Mouse (Mus musculus) small intestine, adult 2 months (tissue): ENCODE measurements at regions not wholly inside any gene's neighbourhood (a gene's known extent, or its start where the extent isn't known, plus 50 kb on each side); places are given as distances from the start of the nearest gene placed in this dataset.
A peak's percentile ranks its signal among the peaks of the same experiment; 100 is the strongest.

ENCODE experiments used
- H3K27ac ChIP-seq: fragments of 200-500 bp; 2 replicates; pipeline ENCODE4 v1.5.1; 2012; ENCODE audit warnings: low read depth, low read length, control low read depth, inconsistent platforms; ENCODE audit not compliant: insufficient read depth
- H3K27me3 ChIP-seq: fragments of 200-500 bp; 2 replicates; pipeline ENCODE4 v1.6.1; 2012; ENCODE audit warnings: mild to moderate bottlenecking, moderate library complexity, low read length, inconsistent platforms; ENCODE audit not compliant: control insufficient read depth, insufficient read depth
- H3K36me3 ChIP-seq: fragments of 200-500 bp; 2 replicates; pipeline ENCODE4 v1.6.1; 2012; ENCODE audit warnings: mild to moderate bottlenecking, low read length, control low read depth, inconsistent platforms; ENCODE audit not compliant: control insufficient read depth, insufficient read depth
- H3K4me1 ChIP-seq: fragments of 200-500 bp; 2 replicates; pipeline ENCODE4 v1.6.1; 2012; ENCODE audit warnings: low read length, inconsistent platforms, mixed read lengths; ENCODE audit not compliant: control insufficient read depth, insufficient read depth, insufficient read length
- H3K4me3 ChIP-seq: fragments of 200-500 bp; 2 replicates; pipeline ENCODE4 v1.5.1; 2012; ENCODE audit warnings: low read depth, mild to moderate bottlenecking, control low read depth, inconsistent platforms, low read length, moderate library complexity
- CTCF ChIP-seq: fragments of 200-500 bp; IDR thresholded peaks from 2 replicates; pipeline ENCODE4 v1.5.1; 2012; ENCODE audit warnings: low read depth, mild to moderate bottlenecking, control low read depth, inconsistent platforms, low read length, moderate library complexity, mixed read lengths; ENCODE audit not compliant: insufficient replicate concordance, insufficient read length; ENCODE audit errors: extremely low read depth
- POLR2A ChIP-seq: fragments of 200-500 bp; IDR thresholded peaks from 2 replicates; pipeline ENCODE4 v1.6.1; 2012; ENCODE audit warnings: low read depth, mild to moderate bottlenecking, control low read depth, inconsistent platforms, low read length, moderate library complexity
- WGBS: fragments of 180-500 bp; shearing (Covaris S2); methylation state at CpG from one replicate; pipeline ENCODE4 v1.1.7; 2018; 5-methylcytosine and 5-hydroxymethylcytosine counted together

DNA sequence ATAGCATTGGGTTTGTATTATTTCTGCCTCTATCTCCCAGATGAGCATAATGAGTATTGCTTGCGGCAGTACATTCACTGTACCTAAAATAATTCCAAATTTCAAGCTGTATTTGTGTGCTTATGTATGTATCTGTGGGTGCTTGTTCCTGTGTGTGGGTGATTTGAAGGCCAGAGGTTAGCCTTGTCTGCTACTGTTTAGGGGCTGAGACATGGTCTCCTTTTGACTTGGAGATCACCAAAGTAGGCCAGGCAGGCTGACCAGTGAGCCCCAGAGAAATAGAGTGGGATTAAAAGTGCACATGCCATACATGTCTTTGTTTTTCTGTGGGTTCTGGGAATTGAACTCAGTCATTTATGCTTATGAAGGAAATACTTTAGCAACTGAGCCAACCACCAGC lies 355.6 kb upstream of the Nrp1 start:
- H3K4me1 ChIP-seq: no peaks in the 10 kb centered on the region
- WGBS: 88% methylated on average over 1 of the region's 1 CpGs
- H3K36me3 ChIP-seq: no peaks in the 10 kb centered on the region
- TF ChIP-seq CTCF (no peak), POLR2A (no peak)
- no peak overlapping the region for H3K27ac ChIP-seq
- no peak overlapping the region for H3K4me3 ChIP-seq
- H3K27me3 ChIP-seq: no peaks in the 10 kb centered on the region

DNA sequence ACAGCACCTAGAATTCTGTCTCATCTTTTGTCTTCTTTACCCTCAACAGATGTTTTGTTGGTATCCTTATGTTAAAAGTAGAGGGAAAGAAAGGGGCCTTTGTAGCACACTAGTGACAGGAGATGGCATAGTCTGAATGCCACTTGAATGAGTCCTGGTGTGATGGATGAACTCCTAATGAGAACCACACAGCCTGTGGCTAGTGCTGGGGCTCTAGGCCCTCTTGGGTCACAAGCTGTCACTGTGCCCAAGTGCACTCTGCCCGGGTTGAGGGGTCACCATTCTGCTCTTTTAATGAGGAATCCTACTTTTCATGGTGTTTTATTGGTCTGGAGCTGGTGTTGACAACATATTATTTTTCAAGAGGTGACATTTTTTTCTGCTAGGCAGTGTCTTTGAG lies 355.0 kb upstream of the Nrp1 start:
- TF ChIP-seq POLR2A (no peak), CTCF (no peak)
- H3K4me3 ChIP-seq: no peak overlapping the region
- no peaks in the 10 kb centered on the region for H3K4me1 ChIP-seq
- no peaks in the 10 kb centered on the region for H3K36me3 ChIP-seq
- no peaks in the 10 kb centered on the region for H3K27me3 ChIP-seq
- no peak overlapping the region for H3K27ac ChIP-seq
- WGBS: 57% methylated on average over 1 of the region's 1 CpGs

DNA sequence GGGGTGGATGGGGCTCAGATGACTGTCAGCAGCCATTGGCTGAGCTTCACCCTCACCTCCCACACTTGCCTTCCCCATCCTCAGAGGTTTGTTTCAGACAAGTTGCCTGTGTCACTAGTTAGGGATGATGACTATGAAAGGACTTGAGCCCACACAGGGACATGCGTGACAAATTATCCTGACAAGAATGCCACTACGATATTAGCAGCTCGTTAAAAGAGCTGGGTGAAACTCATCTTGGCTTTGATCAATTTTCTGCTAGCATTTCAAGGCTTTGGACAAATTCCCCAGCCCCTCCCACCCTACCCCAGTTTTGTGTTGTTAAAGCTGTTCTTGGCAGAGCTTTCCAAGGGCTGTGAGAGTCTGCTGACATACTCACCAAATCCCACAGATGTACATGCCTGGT lies 354.5 kb upstream of the Nrp1 start:
- Histone ChIP-seq H3K4me3 (no peak overlapping the region), H3K36me3 (no peaks in the 10 kb centered on the region), H3K4me1 (no peaks in the 10 kb centered on the region), H3K27ac (no peak overlapping the region), H3K27me3 (no peaks in the 10 kb centered on the region)
- 87% methylated on average over 3 of the region's 3 CpGs for WGBS
- TF ChIP-seq POLR2A (no peak), CTCF (no peak)

DNA sequence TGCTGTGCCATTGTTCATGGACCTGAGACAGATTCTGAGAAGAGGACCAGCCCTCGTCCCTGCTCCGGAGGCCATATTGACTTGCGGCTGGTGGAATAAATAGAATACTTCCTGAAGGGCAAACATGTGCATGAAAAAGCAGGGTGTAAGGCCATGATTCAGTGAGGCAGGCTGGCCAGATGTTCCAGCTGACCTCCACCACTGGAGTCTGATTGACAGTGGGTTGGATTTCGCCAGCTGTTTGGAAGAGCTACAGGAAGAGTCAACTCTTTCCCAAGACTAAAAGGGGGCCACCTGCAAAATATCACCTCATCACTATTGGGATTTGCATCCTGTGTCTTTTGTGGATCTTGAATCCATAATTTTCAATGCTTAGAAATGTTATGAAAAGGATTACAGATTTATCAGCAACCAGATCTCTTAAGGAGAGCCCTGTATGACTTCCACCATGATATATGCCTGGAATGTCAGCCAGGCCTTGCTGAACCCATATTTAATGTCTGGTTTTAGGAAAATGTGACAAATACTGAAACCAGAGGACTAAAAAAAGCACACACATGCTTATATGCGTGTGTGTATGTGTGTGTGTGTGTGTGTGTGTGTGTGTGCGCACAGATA lies 348.9 kb upstream of the Nrp1 start:
- WGBS: 92% methylated on average over 6 of the region's 6 CpGs
- TF ChIP-seq POLR2A (no peak), CTCF (no peak)
- Histone ChIP-seq H3K4me1 (no peaks in the 10 kb centered on the region), H3K36me3 (no peaks in the 10 kb centered on the region), H3K27ac (no peak overlapping the region), H3K27me3 (no peaks in the 10 kb centered on the region), H3K4me3 (no peak overlapping the region)

DNA sequence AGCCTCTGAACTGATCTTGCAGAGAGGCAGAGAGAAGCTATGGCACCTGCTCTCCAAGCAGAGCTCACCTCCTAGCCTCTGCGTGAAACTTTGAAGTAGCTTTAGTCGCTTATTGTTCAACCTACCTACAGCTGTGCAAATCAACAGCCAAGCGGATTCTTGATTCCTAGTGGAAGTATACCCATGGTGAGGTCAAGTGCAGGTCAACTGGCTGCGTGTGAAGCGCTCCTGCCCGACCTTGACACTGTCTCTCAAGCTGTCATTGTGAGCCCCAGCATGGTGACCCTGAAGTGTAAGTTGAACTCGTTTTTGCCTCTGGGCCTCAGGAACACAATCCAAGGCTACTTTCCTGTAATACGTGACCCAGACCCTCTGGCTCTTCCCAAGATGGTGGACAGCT lies 341.2 kb upstream of the Nrp1 start:
- no peaks in the 10 kb centered on the region for H3K27me3 ChIP-seq
- no peaks in the 10 kb centered on the region for H3K4me1 ChIP-seq
- no peak overlapping the region for H3K4me3 ChIP-seq
- TF ChIP-seq POLR2A (no peak), CTCF (no peak)
- no peaks in the 10 kb centered on the region for H3K36me3 ChIP-seq
- 80% methylated on average over 8 of the region's 8 CpGs for WGBS
- H3K27ac ChIP-seq: no peak overlapping the region

DNA sequence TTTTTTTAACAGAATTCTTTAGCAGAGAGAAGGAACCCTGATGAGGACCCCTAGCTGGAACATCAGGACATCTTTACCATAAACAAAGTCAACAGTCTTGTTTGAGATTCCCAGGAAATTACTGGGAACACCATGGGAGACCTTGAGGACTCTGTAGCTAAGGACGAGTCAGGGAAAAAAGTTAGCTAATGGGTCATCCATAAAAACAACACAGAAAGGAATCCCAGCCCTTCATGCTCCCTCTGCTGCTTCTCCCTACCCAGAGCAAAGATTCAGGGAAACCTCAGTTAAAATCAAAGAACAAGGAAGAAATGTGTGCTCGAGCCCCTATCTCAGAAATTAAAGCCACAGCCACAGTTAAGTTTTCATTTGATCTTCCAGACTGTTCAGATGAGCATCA lies 334.7 kb upstream of the Nrp1 start:
- no peak for TF ChIP-seq POLR2A
- TF ChIP-seq CTCF: no peak
- Histone ChIP-seq H3K4me3 (no peak overlapping the region), H3K27ac (no peak overlapping the region), H3K4me1 (peaks cover 5% of the 10 kb centered on the region; the same call in 1 of the 2 replicates), H3K27me3 (no peaks in the 10 kb centered on the region), H3K36me3 (no peaks in the 10 kb centered on the region)
- WGBS: 66% methylated on average over 2 of the region's 2 CpGs

DNA sequence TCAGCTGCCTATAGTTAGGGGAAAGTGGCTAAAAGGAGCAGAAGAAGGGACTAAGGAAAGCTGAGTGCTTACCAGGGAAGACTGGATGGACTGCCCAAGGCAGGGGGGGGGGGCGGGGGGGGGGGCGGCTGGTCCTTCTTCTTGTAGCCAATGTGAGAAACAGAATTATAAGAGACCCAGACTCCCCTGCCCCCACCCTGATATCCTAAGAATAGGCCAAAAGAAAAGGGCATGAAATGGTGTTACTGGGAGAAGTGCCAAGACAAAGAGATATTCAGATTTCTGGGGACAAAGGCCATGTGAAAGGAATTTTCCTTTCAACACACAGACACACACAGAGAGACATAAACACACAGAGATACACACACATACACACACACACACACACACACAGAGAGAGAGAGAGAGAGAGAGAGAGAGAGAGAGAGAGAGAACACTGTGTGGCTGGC lies 333.6 kb upstream of the Nrp1 start:
- no peak for TF ChIP-seq CTCF
- no peak for TF ChIP-seq POLR2A
- Histone ChIP-seq H3K4me1 (peaks cover 5% of the 10 kb centered on the region; the same call in 1 of the 2 replicates), H3K27ac (peak overlapping the region; percentile 51; the same call in 1 of the 2 replicates), H3K27me3 (no peaks in the 10 kb centered on the region), H3K36me3 (no peaks in the 10 kb centered on the region), H3K4me3 (no peak overlapping the region)
- WGBS: 11% methylated on average over 2 of the region's 2 CpGs
